Mouse (Mus musculus): ENCODE results near the gene Rasgrf1. TPM values are rescaled to one million over a fixed set of nuclear protein-coding genes. Genes with fewer than 3 reads are reported as not detected.

Rasgrf1 gene
- polyA plus RNA-seq, 1 experiment from 2014 or later: 0.02 TPM

DNA sequence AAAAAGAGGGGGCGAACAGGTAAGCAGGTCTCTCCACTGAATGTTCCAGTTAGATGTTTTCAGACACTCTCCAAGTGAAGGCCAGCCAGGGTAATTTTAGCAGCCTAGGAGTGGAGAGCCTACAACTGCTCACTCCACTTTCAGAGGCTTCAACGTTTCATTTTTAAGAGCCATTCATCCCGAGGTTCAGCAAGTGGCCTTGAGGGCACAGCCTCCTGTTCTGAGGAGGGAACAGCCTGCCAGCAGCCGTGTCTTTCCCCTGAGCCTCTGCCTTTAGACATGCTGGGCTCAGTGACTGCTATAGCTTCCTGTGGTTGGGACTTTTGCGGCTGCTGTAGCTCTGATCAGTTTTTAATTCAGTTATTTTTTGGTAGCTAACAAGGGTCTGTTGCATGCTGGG is 38.9 kb downstream of the Rasgrf1 start:
- H3K27ac ChIP-seq (ENCODE audit: low read length): no peak overlapping the region
- no peaks in the 10 kb centered on the region for H3K4me1 ChIP-seq (ENCODE audit: control insufficient read depth, low read depth, low read length)
- H3K4me2 ChIP-seq (ENCODE audit: low read depth, low read length): no peak overlapping the region
- H3K9ac ChIP-seq (ENCODE audit: low read depth, low read length): no peak overlapping the region
- H3K4me3 ChIP-seq (ENCODE audit: low read depth, low read length): no peak overlapping the region
- no peaks in the 10 kb centered on the region for H3K27me3 ChIP-seq (ENCODE audit: control insufficient read depth, insufficient read depth, low read depth, low read length)
- ATAC-seq (ENCODE audit: low read depth): no peak
- H3K9me3 ChIP-seq (replicated peaks; ENCODE audit: control insufficient read depth, low read length): no peaks in the 10 kb centered on the region
- H3K36me3 ChIP-seq (ENCODE audit: control insufficient read depth, insufficient read depth): no peaks in the 10 kb centered on the region
- WGBS (ENCODE audit: insufficient replicate concordance): 46% methylated on average over 5 of the region's 5 CpGs

DNA sequence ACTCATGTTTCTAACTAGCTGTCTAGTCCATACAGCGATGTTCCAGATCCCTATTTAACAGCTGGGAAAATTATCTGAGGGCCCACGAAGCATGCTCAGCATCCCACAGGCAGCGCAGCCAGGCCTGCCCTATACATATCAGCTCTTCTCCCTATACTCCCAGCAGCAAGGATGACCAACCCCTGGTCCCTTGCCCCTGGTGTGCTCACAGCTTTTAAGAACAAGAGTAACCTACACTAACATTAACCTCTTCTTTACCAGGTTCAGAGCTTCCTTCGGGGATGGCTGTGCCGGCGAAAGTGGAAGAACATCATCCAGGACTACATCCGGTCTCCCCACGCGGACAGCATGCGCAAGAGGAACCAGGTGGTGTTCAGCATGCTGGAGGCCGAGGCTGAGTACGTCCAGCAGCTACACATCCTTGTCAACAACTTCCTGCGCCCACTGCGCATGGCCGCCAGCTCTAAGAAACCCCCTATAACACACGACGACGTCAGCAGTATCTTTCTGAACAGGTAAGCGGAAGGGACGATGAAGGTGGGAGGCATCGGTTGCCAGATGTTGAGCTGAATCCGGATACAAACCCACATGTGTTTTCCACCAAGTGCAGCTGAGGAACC is 44.0 kb downstream of the Rasgrf1 start:
- no peak for ATAC-seq (ENCODE audit: low read depth)
- Histone ChIP-seq H3K4me2 (ENCODE audit: low read depth, low read length) (no peak overlapping the region), H3K9ac (ENCODE audit: low read depth, low read length) (no peak overlapping the region), H3K36me3 (ENCODE audit: control insufficient read depth, insufficient read depth) (no peaks in the 10 kb centered on the region), H3K4me3 (ENCODE audit: low read depth, low read length) (no peak overlapping the region), H3K27ac (ENCODE audit: low read length) (no peak overlapping the region), H3K9me3 (replicated peaks; ENCODE audit: control insufficient read depth, low read length) (no peaks in the 10 kb centered on the region), H3K4me1 (ENCODE audit: control insufficient read depth, low read depth, low read length) (no peaks in the 10 kb centered on the region), H3K27me3 (ENCODE audit: control insufficient read depth, insufficient read depth, low read depth, low read length) (no peaks in the 10 kb centered on the region)
- WGBS (ENCODE audit: insufficient replicate concordance): 70% methylated on average over 22 of the region's 22 CpGs

DNA sequence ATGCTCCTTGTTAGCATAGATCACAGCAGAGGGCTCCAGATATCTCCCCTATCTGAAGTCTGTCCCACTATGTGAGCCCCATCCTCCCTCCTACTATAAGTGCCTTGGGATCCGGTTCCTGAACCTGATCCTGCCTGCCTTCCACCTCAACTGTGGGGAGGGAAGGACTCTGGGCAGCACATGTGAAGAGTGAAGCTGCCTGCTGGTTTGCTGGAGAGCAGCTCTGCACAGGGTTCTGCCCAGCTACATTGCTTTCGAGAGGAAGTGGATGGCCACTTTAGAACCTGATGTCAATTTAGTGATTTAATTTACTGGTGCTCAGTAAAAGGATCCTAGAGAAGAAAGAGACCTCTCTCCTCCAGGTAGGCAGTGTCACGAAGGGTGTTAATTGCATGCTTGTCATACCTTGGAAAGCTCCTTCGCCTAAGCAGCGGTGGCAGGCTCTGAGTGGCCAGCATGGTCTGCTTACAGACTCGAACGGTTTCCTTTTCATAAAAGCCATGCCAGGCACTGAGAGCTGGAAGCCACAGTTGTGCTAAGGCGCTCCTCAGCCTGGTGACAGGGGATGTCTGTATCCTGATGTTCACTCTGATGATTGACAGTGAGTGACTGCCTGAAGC is 45.3 kb downstream of the Rasgrf1 start:
- Histone ChIP-seq H3K27me3 (ENCODE audit: control insufficient read depth, insufficient read depth, low read depth, low read length) (no peaks in the 10 kb centered on the region), H3K9ac (ENCODE audit: low read depth, low read length) (no peak overlapping the region), H3K4me3 (ENCODE audit: low read depth, low read length) (no peak overlapping the region), H3K27ac (ENCODE audit: low read length) (no peak overlapping the region), H3K4me1 (ENCODE audit: control insufficient read depth, low read depth, low read length) (no peaks in the 10 kb centered on the region), H3K4me2 (ENCODE audit: low read depth, low read length) (no peak overlapping the region), H3K36me3 (ENCODE audit: control insufficient read depth, insufficient read depth) (no peaks in the 10 kb centered on the region), H3K9me3 (replicated peaks; ENCODE audit: control insufficient read depth, low read length) (no peaks in the 10 kb centered on the region)
- ATAC-seq (ENCODE audit: low read depth): no peak
- 40% methylated on average over 8 of the region's 8 CpGs for WGBS (ENCODE audit: insufficient replicate concordance)

DNA sequence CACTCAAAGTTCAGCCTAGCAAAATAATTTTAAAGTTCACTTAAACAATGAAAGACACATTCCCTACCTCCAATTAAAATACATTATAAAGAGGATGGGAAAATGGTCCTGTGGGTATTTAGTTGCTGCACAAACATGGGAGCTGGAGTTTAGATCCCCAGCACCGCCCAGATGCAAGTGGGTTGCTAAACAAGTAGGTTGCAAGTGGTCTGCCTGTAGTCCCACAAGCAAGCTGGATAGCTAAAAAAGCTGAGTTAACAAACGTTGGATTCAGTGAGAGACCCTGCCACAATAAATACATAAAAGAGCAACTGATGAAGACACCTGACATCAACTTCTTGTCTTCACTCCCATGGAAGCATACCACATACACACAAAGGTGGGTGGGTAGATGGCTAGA is 49.3 kb downstream of the Rasgrf1 start:
- Histone ChIP-seq H3K36me3 (ENCODE audit: control insufficient read depth, insufficient read depth) (no peaks in the 10 kb centered on the region), H3K4me2 (ENCODE audit: low read depth, low read length) (no peak overlapping the region), H3K9me3 (replicated peaks; ENCODE audit: control insufficient read depth, low read length) (no peaks in the 10 kb centered on the region), H3K4me1 (ENCODE audit: control insufficient read depth, low read depth, low read length) (no peaks in the 10 kb centered on the region), H3K27ac (ENCODE audit: low read length) (no peak overlapping the region), H3K4me3 (ENCODE audit: low read depth, low read length) (no peak overlapping the region), H3K9ac (ENCODE audit: low read depth, low read length) (no peak overlapping the region), H3K27me3 (ENCODE audit: control insufficient read depth, insufficient read depth, low read depth, low read length) (no peaks in the 10 kb centered on the region)
- WGBS (ENCODE audit: insufficient replicate concordance): 69% methylated on average over 2 of the region's 2 CpGs
- ATAC-seq (ENCODE audit: low read depth): no peak

DNA sequence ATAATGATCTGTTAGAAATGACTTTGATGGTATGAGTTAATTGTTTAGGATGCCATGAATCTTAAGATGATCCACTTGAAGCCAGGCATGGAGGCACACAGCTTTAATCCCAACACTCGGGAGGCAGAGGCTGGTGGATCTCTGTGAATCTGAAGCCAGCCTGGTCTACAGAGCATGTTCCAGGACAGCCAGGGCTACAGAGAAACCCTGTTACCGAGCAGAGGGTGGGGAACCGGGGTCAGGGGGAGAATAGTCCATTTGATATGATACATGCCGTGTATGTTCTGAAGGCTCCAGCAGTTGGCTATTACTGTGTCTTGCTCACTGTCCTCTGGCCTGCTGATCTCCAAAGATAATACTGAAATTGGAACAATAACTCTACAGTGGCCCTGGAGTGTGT is 54.4 kb downstream of the Rasgrf1 start:
- WGBS (ENCODE audit: insufficient replicate concordance): 65% methylated on average over 4 of the region's 4 CpGs
- Histone ChIP-seq H3K9me3 (replicated peaks; ENCODE audit: control insufficient read depth, low read length) (no peaks in the 10 kb centered on the region), H3K4me2 (ENCODE audit: low read depth, low read length) (no peak overlapping the region), H3K27me3 (ENCODE audit: control insufficient read depth, insufficient read depth, low read depth, low read length) (no peaks in the 10 kb centered on the region), H3K4me3 (ENCODE audit: low read depth, low read length) (no peak overlapping the region), H3K27ac (ENCODE audit: low read length) (no peak overlapping the region), H3K9ac (ENCODE audit: low read depth, low read length) (no peak overlapping the region), H3K4me1 (ENCODE audit: control insufficient read depth, low read depth, low read length) (no peaks in the 10 kb centered on the region), H3K36me3 (ENCODE audit: control insufficient read depth, insufficient read depth) (no peaks in the 10 kb centered on the region)
- ATAC-seq (ENCODE audit: low read depth): no peak

DNA sequence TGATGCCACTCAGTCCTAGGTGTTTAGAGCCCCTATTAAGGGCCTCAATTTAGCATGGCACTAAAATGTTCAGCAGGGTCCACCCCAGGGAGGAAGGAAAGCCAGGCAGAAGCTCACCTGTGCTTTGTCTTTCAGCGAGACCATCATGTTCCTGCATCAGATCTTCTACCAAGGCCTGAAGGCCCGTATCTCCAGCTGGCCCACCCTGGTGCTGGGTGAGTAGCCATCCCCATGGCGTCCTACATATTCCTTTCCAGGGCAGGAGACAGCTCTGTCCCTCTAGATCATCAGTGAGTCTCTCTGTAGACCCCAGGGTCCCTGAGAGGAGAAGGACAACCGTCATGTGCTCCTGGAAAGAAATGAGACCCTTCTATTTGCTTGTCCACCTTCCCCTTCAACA is 58.0 kb downstream of the Rasgrf1 start:
- Histone ChIP-seq H3K9ac (ENCODE audit: low read depth, low read length) (no peak overlapping the region), H3K4me1 (ENCODE audit: control insufficient read depth, low read depth, low read length) (no peaks in the 10 kb centered on the region), H3K27ac (ENCODE audit: low read length) (no peak overlapping the region), H3K4me2 (ENCODE audit: low read depth, low read length) (no peak overlapping the region), H3K27me3 (ENCODE audit: control insufficient read depth, insufficient read depth, low read depth, low read length) (no peaks in the 10 kb centered on the region; the same call in 1 of the 2 replicates), H3K36me3 (ENCODE audit: control insufficient read depth, insufficient read depth) (no peaks in the 10 kb centered on the region), H3K9me3 (replicated peaks; ENCODE audit: control insufficient read depth, low read length) (no peaks in the 10 kb centered on the region), H3K4me3 (ENCODE audit: low read depth, low read length) (no peak overlapping the region)
- 47% methylated on average over 4 of the region's 4 CpGs for WGBS (ENCODE audit: insufficient replicate concordance)
- no peak for ATAC-seq (ENCODE audit: low read depth)

DNA sequence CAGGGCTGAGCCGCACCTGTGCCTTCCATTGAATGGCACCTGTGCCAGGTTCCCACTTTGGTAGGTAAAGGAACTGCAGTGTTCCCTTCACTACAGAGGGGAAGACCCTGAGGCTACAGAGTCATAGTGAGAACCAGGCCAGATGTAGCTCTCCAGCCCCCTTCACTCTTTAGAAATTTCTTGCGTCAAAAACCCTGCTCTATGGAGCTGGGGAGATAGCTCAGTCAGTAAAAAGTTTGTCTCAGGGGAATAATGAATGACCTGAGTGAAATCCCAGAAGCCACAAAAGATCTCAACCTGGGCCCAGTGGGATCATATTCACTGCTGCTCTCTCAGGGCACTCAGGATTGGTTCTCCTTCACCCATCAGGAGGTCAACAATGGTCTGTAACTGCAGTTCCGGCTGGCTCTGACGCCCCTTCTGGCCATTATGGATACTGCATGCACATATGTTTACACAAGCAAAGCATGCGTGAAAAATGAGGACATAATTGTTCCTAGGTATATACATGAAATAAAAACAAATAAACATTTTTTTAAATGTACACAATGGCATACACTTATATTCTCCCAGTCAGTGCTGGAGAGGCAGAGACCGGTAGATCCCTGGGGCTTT is 59.2 kb downstream of the Rasgrf1 start:
- H3K4me2 ChIP-seq (ENCODE audit: low read depth, low read length): no peak overlapping the region
- ATAC-seq (ENCODE audit: low read depth): no peak
- no peak overlapping the region for H3K4me3 ChIP-seq (ENCODE audit: low read depth, low read length)
- no peaks in the 10 kb centered on the region for H3K36me3 ChIP-seq (ENCODE audit: control insufficient read depth, insufficient read depth)
- no peak overlapping the region for H3K9ac ChIP-seq (ENCODE audit: low read depth, low read length)
- H3K27me3 ChIP-seq (ENCODE audit: control insufficient read depth, insufficient read depth, low read depth, low read length): no peaks in the 10 kb centered on the region; the same call in 1 of the 2 replicates
- H3K4me1 ChIP-seq (ENCODE audit: control insufficient read depth, low read depth, low read length): no peaks in the 10 kb centered on the region
- no peak overlapping the region for H3K27ac ChIP-seq (ENCODE audit: low read length)
- H3K9me3 ChIP-seq (replicated peaks; ENCODE audit: control insufficient read depth, low read length): no peaks in the 10 kb centered on the region
- 62% methylated on average over 6 of the region's 6 CpGs for WGBS (ENCODE audit: insufficient replicate concordance)

DNA sequence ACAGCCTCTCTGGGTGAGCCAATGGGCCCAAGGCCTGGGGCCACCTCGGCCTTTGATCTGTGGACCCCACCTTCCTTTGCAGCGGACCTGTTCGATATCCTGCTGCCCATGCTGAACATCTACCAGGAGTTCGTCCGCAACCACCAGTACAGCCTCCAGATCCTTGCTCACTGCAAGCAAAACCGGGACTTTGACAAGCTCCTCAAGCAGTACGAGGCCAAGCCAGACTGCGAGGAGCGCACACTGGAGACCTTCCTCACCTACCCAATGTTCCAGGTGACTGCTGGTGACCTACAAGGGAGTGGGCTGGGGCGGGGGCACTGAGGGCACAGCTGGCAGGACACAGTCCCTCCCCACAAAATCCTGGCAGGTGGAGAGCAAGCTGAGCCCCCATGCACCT is 60.6 kb downstream of the Rasgrf1 start:
- 76% methylated on average over 10 of the region's 10 CpGs for WGBS (ENCODE audit: insufficient replicate concordance)
- no peak overlapping the region for H3K27ac ChIP-seq (ENCODE audit: low read length)
- H3K9ac ChIP-seq (ENCODE audit: low read depth, low read length): no peak overlapping the region
- ATAC-seq (ENCODE audit: low read depth): no peak
- no peak overlapping the region for H3K4me2 ChIP-seq (ENCODE audit: low read depth, low read length)
- no peaks in the 10 kb centered on the region for H3K9me3 ChIP-seq (replicated peaks; ENCODE audit: control insufficient read depth, low read length)
- H3K36me3 ChIP-seq (ENCODE audit: control insufficient read depth, insufficient read depth): no peaks in the 10 kb centered on the region
- H3K4me1 ChIP-seq (ENCODE audit: control insufficient read depth, low read depth, low read length): no peaks in the 10 kb centered on the region
- H3K27me3 ChIP-seq (ENCODE audit: control insufficient read depth, insufficient read depth, low read depth, low read length): no peaks in the 10 kb centered on the region; the same call in 1 of the 2 replicates
- no peak overlapping the region for H3K4me3 ChIP-seq (ENCODE audit: low read depth, low read length)

DNA sequence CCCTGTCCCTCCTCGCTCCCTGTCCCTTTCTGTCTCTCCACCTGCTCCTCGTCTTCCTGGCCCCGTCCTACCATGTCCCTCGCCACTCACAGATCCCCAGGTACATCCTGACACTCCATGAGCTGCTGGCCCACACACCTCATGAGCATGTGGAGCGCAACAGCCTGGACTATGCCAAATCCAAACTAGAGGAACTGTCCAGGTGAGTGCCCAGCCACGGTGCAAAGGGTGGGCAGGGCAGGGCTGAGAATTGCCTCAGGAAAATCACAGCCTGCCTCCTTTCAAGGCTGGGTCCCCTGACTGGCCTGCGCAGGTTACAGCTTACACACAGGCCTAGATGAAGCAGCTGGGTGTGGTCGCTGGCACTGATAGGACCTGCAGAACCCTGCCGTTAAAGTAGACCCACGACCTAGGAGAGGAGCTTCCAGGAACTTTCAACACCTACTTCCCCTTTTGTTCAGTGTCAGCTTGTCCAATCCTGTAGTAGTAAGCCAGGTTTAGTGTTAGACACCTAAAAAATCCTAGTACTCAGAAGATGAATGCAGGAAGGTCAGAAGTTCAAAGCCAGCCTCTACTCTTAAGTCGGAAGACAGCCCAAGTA is 61.3 kb downstream of the Rasgrf1 start:
- Histone ChIP-seq H3K27ac (ENCODE audit: low read length) (no peak overlapping the region), H3K4me1 (ENCODE audit: control insufficient read depth, low read depth, low read length) (no peaks in the 10 kb centered on the region), H3K9ac (ENCODE audit: low read depth, low read length) (no peak overlapping the region), H3K9me3 (replicated peaks; ENCODE audit: control insufficient read depth, low read length) (no peaks in the 10 kb centered on the region), H3K36me3 (ENCODE audit: control insufficient read depth, insufficient read depth) (no peaks in the 10 kb centered on the region), H3K4me3 (ENCODE audit: low read depth, low read length) (no peak overlapping the region), H3K27me3 (ENCODE audit: control insufficient read depth, insufficient read depth, low read depth, low read length) (no peaks in the 10 kb centered on the region; the same call in 1 of the 2 replicates), H3K4me2 (ENCODE audit: low read depth, low read length) (no peak overlapping the region)
- ATAC-seq (ENCODE audit: low read depth): no peak
- WGBS (ENCODE audit: insufficient replicate concordance): 52% methylated on average over 11 of the region's 11 CpGs
